Mouse (Mus musculus) lung, postnatal 0 days (tissue): ENCODE data around the gene Stpg1. TPM values are rescaled to one million over a fixed set of nuclear protein-coding genes. Genes with fewer than 3 reads are reported as not detected.

Experiments
- ATAC-seq: fragments of 200-750 bp; cut with Nextera tagmentation; 2 replicates; pipeline ENCODE4 v1.8.0; 2017; ENCODE audit warnings: moderate library complexity
- DNase-seq: peaks from one replicate; pipeline ENCODE4 v3.0.0-alpha.2; 2016; ENCODE audit warnings: low spot score
- H3K27ac ChIP-seq: fragments of 300-500 bp; sonication (generic); 2 replicates; pipeline ENCODE4 v1.5.1; 2014; ENCODE audit warnings: antibody characterized with exemption, mild to moderate bottlenecking, low read length, mixed read lengths
- H3K27me3 ChIP-seq: fragments of 300-500 bp; sonication (generic); replicated peaks from 2 replicates; pipeline ENCODE4 v1.6.1; 2014; ENCODE audit warnings: low read length, mixed read lengths; ENCODE audit not compliant: insufficient read depth
- H3K36me3 ChIP-seq: fragments of 300-500 bp; sonication (generic); 2 replicates; pipeline ENCODE4 v1.6.1; 2014; ENCODE audit warnings: low read length, mixed read lengths; ENCODE audit not compliant: insufficient read depth
- H3K4me1 ChIP-seq: fragments of 300-500 bp; sonication (generic); 2 replicates; pipeline ENCODE4 v1.6.1; 2014; ENCODE audit warnings: antibody characterized with exemption, low read depth, low read length, mixed read lengths; ENCODE audit not compliant: insufficient read depth
- H3K4me2 ChIP-seq: fragments of 300-500 bp; sonication (generic); replicated peaks from 2 replicates; pipeline ENCODE4 v1.6.1; 2014; ENCODE audit warnings: low read depth, mild to moderate bottlenecking, low read length, moderate library complexity, mixed read lengths
- H3K4me3 ChIP-seq: fragments of 300-500 bp; sonication (generic); 2 replicates; pipeline ENCODE4 v1.5.1; 2014; ENCODE audit warnings: low read depth, low read length
- H3K9ac ChIP-seq: fragments of 300-500 bp; sonication (generic); replicated peaks from 2 replicates; pipeline ENCODE4 v1.6.1; 2014; ENCODE audit warnings: low read depth, mild to moderate bottlenecking
- H3K9me3 ChIP-seq: fragments of 300-500 bp; sonication (generic); 2 replicates; pipeline ENCODE4 v1.6.1; 2016; ENCODE audit warnings: low read length, mixed read lengths
- CTCF ChIP-seq: IDR thresholded peaks from 2 replicates; pipeline ENCODE4 v1.5.1; 2016; ENCODE audit warnings: antibody characterized with exemption, mild to moderate bottlenecking
- EP300 ChIP-seq: IDR thresholded peaks from 2 replicates; pipeline ENCODE4 v1.6.1; 2016; ENCODE audit warnings: antibody characterized with exemption, mild to moderate bottlenecking, control low read depth
- WGBS: fragments of 180-500 bp; shearing (Covaris S2); extraction: QIAGEN DNeasy Blood & Tissue Kit; methylation state at CpG from one replicate; pipeline ENCODE4 v1.1.7; 2014; 5-methylcytosine and 5-hydroxymethylcytosine counted together
- polyA plus RNA-seq: library from polyadenylated mRNA; unstranded; fragments of >200 nt; fragmentation: Nextera tagmentation; extraction: Ambion mirVana; gene quantifications from 2 replicates; pipeline ENCODE4 v1.2.1, GENCODE M21; 2015

The Stpg1 gene
- polyA plus RNA-seq, 1 experiment from 2014 or later, result 0.85 TPM

DNA sequence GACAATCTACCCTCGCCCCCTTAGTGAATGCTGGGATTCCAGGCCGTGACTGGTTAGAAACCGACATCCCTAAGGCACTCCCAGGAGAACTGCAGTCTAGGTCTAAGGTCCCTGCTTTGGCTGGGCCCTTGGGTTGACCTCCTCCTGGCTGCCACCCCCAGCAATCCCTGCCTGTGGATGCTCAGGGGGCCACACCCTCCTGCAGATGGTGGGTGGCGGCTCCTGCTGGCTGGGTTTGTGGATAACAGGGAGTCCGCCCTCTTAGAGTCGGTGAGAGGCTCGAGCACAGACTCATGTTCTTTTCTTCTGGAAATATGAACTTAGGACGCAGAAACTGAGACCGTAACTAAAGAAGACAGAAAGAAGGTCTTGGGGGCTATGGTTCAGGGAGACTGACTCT, 14.2 kb upstream of the Stpg1 start:
- H3K9me3 ChIP-seq, result no peaks in the 10 kb centered on the region
- ATAC-seq (no peak), DNase-seq (no peak)
- H3K27me3 ChIP-seq, result no peaks in the 10 kb centered on the region
- H3K4me2 ChIP-seq, result no peak overlapping the region
- no peak overlapping the region for H3K27ac ChIP-seq
- no peak overlapping the region for H3K9ac ChIP-seq
- TF ChIP-seq CTCF, result peak; percentile 44
- TF ChIP-seq EP300, result no peak
- 75% methylated on average over 9 of the region's 9 CpGs for WGBS
- no peak overlapping the region for H3K4me3 ChIP-seq
- H3K36me3 ChIP-seq, result 0 out of 2 replicates have a peak, but pooled peaks cover 6% of the 10 kb centered on the region
- no peaks in the 10 kb centered on the region for H3K4me1 ChIP-seq

- DNase-seq (no peak), ATAC-seq (no peak)
- 49% methylated on average over 10 of the region's 10 CpGs for WGBS
- H3K4me3 ChIP-seq, result no peak overlapping the region
- H3K27ac ChIP-seq, result no peak overlapping the region
- H3K9me3 ChIP-seq, result no peaks in the 10 kb centered on the region
- no peaks in the 10 kb centered on the region for H3K4me1 ChIP-seq
- H3K9ac ChIP-seq, result no peak overlapping the region
- TF ChIP-seq CTCF, result no peak
- TF ChIP-seq EP300, result no peak
- H3K4me2 ChIP-seq, result no peak overlapping the region
- H3K27me3 ChIP-seq, result no peaks in the 10 kb centered on the region
- 0 out of 2 replicates have a peak, but pooled peaks cover 12% of the 10 kb centered on the region for H3K36me3 ChIP-seq
These were observed 9.5 kb upstream of the Stpg1 start for GRCm38 (mm10) chr4:135485086-135485485.

DNA sequence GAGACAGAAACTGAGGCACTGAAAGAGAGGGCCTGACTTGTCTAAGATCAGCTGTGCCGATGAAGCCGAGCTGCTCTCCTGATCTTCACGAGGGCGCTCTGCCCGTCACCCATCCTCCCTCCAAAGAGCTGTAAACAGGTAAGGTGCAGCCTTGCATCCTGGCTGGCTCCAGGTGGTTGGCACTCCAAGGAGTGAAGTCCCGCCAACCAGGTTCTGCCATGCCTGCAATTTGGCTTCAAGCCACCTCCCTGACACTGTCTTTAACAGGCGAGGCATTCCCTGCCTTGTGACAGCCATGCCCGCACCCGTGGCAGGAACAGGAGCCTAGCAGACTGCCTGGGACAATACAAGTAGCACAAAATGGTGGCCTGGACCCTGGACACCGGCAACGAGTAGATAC, 8.2 kb upstream of the Stpg1 start:
- ATAC-seq, result no peak
- DNase-seq, result no peak
- no peak overlapping the region for H3K9ac ChIP-seq
- no peak for TF ChIP-seq CTCF
- TF ChIP-seq EP300, result no peak
- H3K36me3 ChIP-seq, result 0 out of 2 replicates have a peak, but pooled peaks cover 12% of the 10 kb centered on the region
- no peaks in the 10 kb centered on the region for H3K4me1 ChIP-seq
- no peaks in the 10 kb centered on the region for H3K27me3 ChIP-seq
- no peak overlapping the region for H3K4me3 ChIP-seq
- WGBS, result 86% methylated on average over 11 of the region's 11 CpGs
- no peak overlapping the region for H3K4me2 ChIP-seq
- H3K9me3 ChIP-seq, result no peaks in the 10 kb centered on the region
- no peak overlapping the region for H3K27ac ChIP-seq

- WGBS, result 88% methylated on average over 7 of the region's 7 CpGs
- H3K4me3 ChIP-seq, result no peak overlapping the region
- DNase-seq, result no peak
- no peak overlapping the region for H3K9ac ChIP-seq
- ATAC-seq, result no peak
- TF ChIP-seq EP300, result no peak
- no peak for TF ChIP-seq CTCF
- no peak overlapping the region for H3K27ac ChIP-seq
- 0 out of 2 replicates have a peak, but pooled peaks cover 12% of the 10 kb centered on the region for H3K36me3 ChIP-seq
- H3K4me1 ChIP-seq, result no peaks in the 10 kb centered on the region
- no peak overlapping the region for H3K4me2 ChIP-seq
- H3K27me3 ChIP-seq, result no peaks in the 10 kb centered on the region
- no peaks in the 10 kb centered on the region for H3K9me3 ChIP-seq
These were observed 5.3 kb upstream of the Stpg1 start for GRCm38 (mm10) chr4:135489256-135489655.

DNA sequence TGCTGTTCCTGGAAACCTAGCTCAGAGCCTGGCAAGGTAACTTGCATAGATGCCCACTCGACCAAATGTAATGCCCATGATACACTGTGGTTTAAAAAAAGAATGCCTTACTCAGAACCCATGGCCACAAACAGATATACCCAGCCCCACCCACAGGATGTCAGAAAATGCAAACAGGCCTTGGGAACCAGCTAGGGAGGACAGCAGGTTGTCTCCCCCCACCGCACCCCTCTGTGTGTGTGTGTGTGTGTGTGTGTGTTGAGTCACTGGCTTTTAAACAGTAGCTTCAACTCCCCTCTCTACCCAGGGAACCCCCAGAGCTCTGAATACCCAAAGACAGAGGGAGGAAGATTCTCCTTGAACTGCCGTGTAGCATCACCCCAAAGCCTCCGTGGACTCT, 1.3 kb upstream of the Stpg1 start:
- H3K9ac ChIP-seq, result 0 out of 2 replicates have a peak overlapping the region, but pooled peaks have one; percentile 29
- 0 out of 2 replicates have a peak, but pooled peaks cover 12% of the 10 kb centered on the region for H3K36me3 ChIP-seq
- 43% methylated on average over 4 of the region's 4 CpGs for WGBS
- H3K27me3 ChIP-seq, result no peaks in the 10 kb centered on the region
- peak overlapping the region; percentile 55; the same call in 1 of the 2 replicates for H3K4me3 ChIP-seq
- ATAC-seq (no peak), DNase-seq (no peak)
- no peak for TF ChIP-seq CTCF
- peak; percentile 20; the same call in 1 of the 2 replicates for TF ChIP-seq EP300
- no peaks in the 10 kb centered on the region; the same call in 1 of the 2 replicates for H3K4me1 ChIP-seq
- no peaks in the 10 kb centered on the region for H3K9me3 ChIP-seq
- peak overlapping the region; percentile 78 for H3K27ac ChIP-seq
- H3K4me2 ChIP-seq, result peak overlapping the region; percentile 95

DNA sequence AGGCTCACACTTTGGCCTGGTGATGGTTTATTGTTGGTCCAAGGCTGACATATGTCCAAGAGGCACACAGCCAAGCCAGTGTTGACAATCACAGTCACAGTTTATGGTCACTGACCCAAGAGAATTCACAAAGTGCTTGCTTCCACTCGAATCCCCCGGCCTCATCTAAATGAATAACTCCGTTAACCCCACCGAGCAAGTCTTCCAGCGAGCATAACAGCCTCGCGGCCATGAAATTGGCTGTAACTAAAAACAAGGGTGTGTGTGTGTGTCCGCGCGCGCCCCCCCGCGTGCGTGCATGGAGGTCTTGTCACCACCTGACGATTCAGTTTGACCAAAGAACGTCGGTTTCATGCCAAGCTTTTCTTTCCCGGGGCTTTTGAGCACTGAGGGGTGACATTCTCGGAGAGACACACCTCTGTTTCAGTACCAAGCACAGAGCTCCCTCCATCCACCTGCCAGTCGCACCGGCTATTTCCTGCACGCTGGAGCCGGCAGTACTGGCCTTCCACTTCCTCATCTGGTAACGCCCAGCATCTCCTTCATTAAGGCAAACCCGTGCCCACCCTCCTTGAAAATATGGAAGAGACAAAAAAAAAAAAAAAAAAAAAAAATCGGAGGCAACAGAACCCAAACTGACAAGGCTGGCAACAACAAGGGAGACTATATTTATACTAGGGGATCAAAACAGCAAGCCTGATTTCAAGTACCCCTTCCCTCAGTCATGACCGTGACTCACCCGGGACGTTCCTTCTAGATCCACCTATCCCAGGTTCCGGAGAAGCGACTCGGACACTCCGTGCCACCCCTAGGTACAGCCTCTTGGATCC, 684 bp upstream of the Stpg1 start:
- ATAC-seq (peak; percentile 44), DNase-seq (peak; percentile 48)
- H3K9me3 ChIP-seq, result no peaks in the 10 kb centered on the region
- WGBS, result 2% methylated on average over 33 of the region's 33 CpGs
- 0 out of 2 replicates have a peak overlapping the region, but pooled peaks have one; percentile 29 for H3K9ac ChIP-seq
- peak; percentile 72; the same call in 1 of the 2 replicates for TF ChIP-seq EP300
- TF ChIP-seq CTCF, result peak; percentile 48
- H3K27ac ChIP-seq, result peak overlapping the region; percentile 78
- H3K27me3 ChIP-seq, result no peaks in the 10 kb centered on the region
- 0 out of 2 replicates have a peak, but pooled peaks cover 12% of the 10 kb centered on the region for H3K36me3 ChIP-seq
- H3K4me2 ChIP-seq, result peak overlapping the region; percentile 95
- H3K4me1 ChIP-seq, result no peaks in the 10 kb centered on the region; the same call in 1 of the 2 replicates
- peak overlapping the region; percentile 55 for H3K4me3 ChIP-seq
